Mouse (Mus musculus) neural tube, embryonic 14.5 days (tissue): ENCODE results near the gene Gm5105. TPM values are rescaled to one million over a fixed set of nuclear protein-coding genes. Genes with fewer than 3 reads are reported as not detected.

ENCODE experiments used
- ATAC-seq: fragments of 200-750 bp; cut with Nextera tagmentation; 2 replicates; pipeline ENCODE4 v1.8.0; 2017; ENCODE audit warnings: low read depth, mild to moderate bottlenecking, moderate TSS enrichment, moderate library complexity
- H3K27ac ChIP-seq: fragments of 300-500 bp; sonication (generic); 2 replicates; pipeline ENCODE4 v1.5.1; 2014; ENCODE audit warnings: low read depth, mild to moderate bottlenecking, control low read depth, low read length, moderate library complexity, mixed read lengths
- H3K27me3 ChIP-seq: fragments of 300-500 bp; sonication (generic); 2 replicates; pipeline ENCODE4 v1.6.1; 2014; ENCODE audit warnings: low read length; ENCODE audit not compliant: control insufficient read depth, insufficient read depth
- H3K36me3 ChIP-seq: fragments of 300-500 bp; sonication (generic); 2 replicates; pipeline ENCODE4 v1.6.1; 2014; ENCODE audit warnings: low read length, mixed read lengths; ENCODE audit not compliant: control insufficient read depth, insufficient read depth
- H3K4me1 ChIP-seq: fragments of 300-500 bp; sonication (generic); 2 replicates; pipeline ENCODE4 v1.6.1; 2014; ENCODE audit warnings: low read length; ENCODE audit not compliant: control insufficient read depth, insufficient read depth
- H3K4me2 ChIP-seq: fragments of 300-500 bp; sonication (generic); 2 replicates; pipeline ENCODE4 v1.6.1; 2014; ENCODE audit warnings: mild to moderate bottlenecking, low read depth, low read length, control low read depth
- H3K4me3 ChIP-seq: fragments of 300-500 bp; sonication (generic); 2 replicates; pipeline ENCODE4 v1.5.1; 2014; ENCODE audit warnings: low read depth, low read length, control low read depth, mixed read lengths
- H3K9ac ChIP-seq: fragments of 300-500 bp; sonication (generic); replicated peaks from 2 replicates; pipeline ENCODE4 v1.6.1; 2014; ENCODE audit warnings: low read depth, mild to moderate bottlenecking, control low read depth, low read length, mixed read lengths
- H3K9me3 ChIP-seq: fragments of 300-500 bp; sonication (generic); 2 replicates; pipeline ENCODE4 v1.6.1; 2016; ENCODE audit warnings: low read length; ENCODE audit not compliant: control insufficient read depth
- WGBS: fragments of 180-500 bp; shearing (Covaris S2); extraction: QIAGEN DNeasy Blood & Tissue Kit; methylation state at CpG from one replicate; pipeline ENCODE4 v1.1.7; 2014; 5-methylcytosine and 5-hydroxymethylcytosine counted together
- polyA plus RNA-seq: library from polyadenylated mRNA; unstranded; fragments of >200 nt; fragmentation: Nextera tagmentation; extraction: Ambion mirVana; gene quantifications from 2 replicates; pipeline ENCODE4 v1.2.1, GENCODE M21; 2014

Gm5105 gene
- polyA plus RNA-seq = 0.24 TPM in 1 of 2 replicates, not detected in the other

GRCm38 (mm10) chr3:138067288-138067687 lies at the start of gene Gm5105:
Gene Gm5105, minus strand, starts transcription at chr3:138067388.
- WGBS = 96% methylated on average over 12 of the region's 12 CpGs
- no peaks in the 10 kb centered on the region for H3K36me3 ChIP-seq
- ATAC-seq = no peak
- H3K4me1 ChIP-seq = 0 out of 2 replicates have a peak, but pooled peaks cover 2% of the 10 kb centered on the region
- no peaks in the 10 kb centered on the region for H3K27me3 ChIP-seq
- no peak within 1 kb of the TSS for H3K4me3 ChIP-seq
- no peaks in the 10 kb centered on the region for H3K9me3 ChIP-seq
- H3K4me2 ChIP-seq = no peak within 1 kb of the TSS
- no peak within 1 kb of the TSS for H3K27ac ChIP-seq
- no peak within 1 kb of the TSS for H3K9ac ChIP-seq

- H3K36me3 ChIP-seq = no peaks in the 10 kb centered on the region
- H3K9me3 ChIP-seq = no peaks in the 10 kb centered on the region
- no peak for ATAC-seq
- H3K9ac ChIP-seq = no peak overlapping the region
- H3K4me3 ChIP-seq = no peak overlapping the region
- H3K27me3 ChIP-seq = no peaks in the 10 kb centered on the region
- no peak overlapping the region for H3K4me2 ChIP-seq
- WGBS = 94% methylated on average over 4 of the region's 4 CpGs
- no peaks in the 10 kb centered on the region for H3K4me1 ChIP-seq
- H3K27ac ChIP-seq = no peak overlapping the region
These were observed 49.7 kb upstream of the Gm5105 start for GRCm38 (mm10) chr3:138116871-138117270.

- no peak overlapping the region for H3K9ac ChIP-seq
- 83% methylated on average over 17 of the region's 17 CpGs for WGBS
- no peaks in the 10 kb centered on the region for H3K9me3 ChIP-seq
- H3K4me3 ChIP-seq = no peak overlapping the region
- H3K27me3 ChIP-seq = no peaks in the 10 kb centered on the region
- no peak overlapping the region for H3K27ac ChIP-seq
- H3K4me1 ChIP-seq = no peaks in the 10 kb centered on the region
- H3K4me2 ChIP-seq = no peak overlapping the region
- no peak for ATAC-seq
- no peaks in the 10 kb centered on the region for H3K36me3 ChIP-seq
These were observed 46.9 kb upstream of the Gm5105 start for GRCm38 (mm10) chr3:138114106-138114505.

- Histone ChIP-seq H3K9ac (no peak overlapping the region), H3K9me3 (no peaks in the 10 kb centered on the region), H3K4me2 (no peak overlapping the region), H3K4me1 (no peaks in the 10 kb centered on the region), H3K4me3 (no peak overlapping the region), H3K27me3 (no peaks in the 10 kb centered on the region), H3K27ac (no peak overlapping the region), H3K36me3 (no peaks in the 10 kb centered on the region)
- no peak; the same call in 1 of the 2 replicates for ATAC-seq
- WGBS = 92% methylated on average over 19 of the region's 19 CpGs
These were observed 44.0 kb upstream of the Gm5105 start for GRCm38 (mm10) chr3:138110910-138111782.

- ATAC-seq = no peak
- no peaks in the 10 kb centered on the region for H3K27me3 ChIP-seq
- 95% methylated on average over 10 of the region's 10 CpGs for WGBS
- no peak overlapping the region for H3K27ac ChIP-seq
- no peaks in the 10 kb centered on the region for H3K9me3 ChIP-seq
- no peaks in the 10 kb centered on the region for H3K4me1 ChIP-seq
- no peak overlapping the region for H3K4me3 ChIP-seq
- no peak overlapping the region for H3K9ac ChIP-seq
- H3K4me2 ChIP-seq = no peak overlapping the region
- no peaks in the 10 kb centered on the region for H3K36me3 ChIP-seq
These were observed 39.7 kb upstream of the Gm5105 start for GRCm38 (mm10) chr3:138106887-138107286.

- ATAC-seq = no peak
- 64% methylated on average over 5 of the region's 5 CpGs for WGBS
- H3K4me3 ChIP-seq = no peak overlapping the region
- no peak overlapping the region for H3K4me2 ChIP-seq
- no peak overlapping the region for H3K27ac ChIP-seq
- H3K9ac ChIP-seq = no peak overlapping the region
- H3K9me3 ChIP-seq = no peaks in the 10 kb centered on the region
- H3K27me3 ChIP-seq = no peaks in the 10 kb centered on the region
- no peaks in the 10 kb centered on the region for H3K4me1 ChIP-seq
- H3K36me3 ChIP-seq = no peaks in the 10 kb centered on the region
These were observed 37.9 kb upstream of the Gm5105 start for GRCm38 (mm10) chr3:138105056-138105455.

- 90% methylated on average over 4 of the region's 4 CpGs for WGBS
- H3K27ac ChIP-seq = no peak overlapping the region
- no peaks in the 10 kb centered on the region for H3K36me3 ChIP-seq
- H3K27me3 ChIP-seq = no peaks in the 10 kb centered on the region
- H3K4me3 ChIP-seq = no peak overlapping the region
- no peak overlapping the region for H3K4me2 ChIP-seq
- no peaks in the 10 kb centered on the region for H3K4me1 ChIP-seq
- H3K9me3 ChIP-seq = no peaks in the 10 kb centered on the region
- no peak overlapping the region for H3K9ac ChIP-seq
- ATAC-seq = no peak
These were observed 36.5 kb upstream of the Gm5105 start for GRCm38 (mm10) chr3:138103690-138104089.

- WGBS = 94% methylated on average over 4 of the region's 4 CpGs
These were observed 34.7 kb upstream of the Gm5105 start for GRCm38 (mm10) chr3:138101936-138102335.

GRCm38 (mm10) chr3:138097718-138098117 lies 30.5 kb upstream of the Gm5105 start:
- Histone ChIP-seq H3K9ac (no peak overlapping the region), H3K4me3 (no peak overlapping the region), H3K9me3 (no peaks in the 10 kb centered on the region), H3K4me2 (no peak overlapping the region), H3K36me3 (no peaks in the 10 kb centered on the region), H3K27me3 (no peaks in the 10 kb centered on the region), H3K27ac (no peak overlapping the region), H3K4me1 (no peaks in the 10 kb centered on the region)
- 91% methylated on average over 1 of the region's 1 CpGs for WGBS
- ATAC-seq = no peak

More at GRCm38 (mm10) chr3:138101936-138102335, 34.7 kb upstream of the Gm5105 start:
- no peak for ATAC-seq
- no peak overlapping the region for H3K27ac ChIP-seq
- no peaks in the 10 kb centered on the region for H3K4me1 ChIP-seq
- no peak overlapping the region for H3K4me3 ChIP-seq
- H3K4me2 ChIP-seq = no peak overlapping the region
- no peaks in the 10 kb centered on the region for H3K36me3 ChIP-seq
- no peaks in the 10 kb centered on the region for H3K9me3 ChIP-seq
- no peaks in the 10 kb centered on the region for H3K27me3 ChIP-seq
- H3K9ac ChIP-seq = no peak overlapping the region
